Mouse (Mus musculus): ENCODE measurements around the gene D10Wsu102e.

D10Wsu102e gene

DNA sequence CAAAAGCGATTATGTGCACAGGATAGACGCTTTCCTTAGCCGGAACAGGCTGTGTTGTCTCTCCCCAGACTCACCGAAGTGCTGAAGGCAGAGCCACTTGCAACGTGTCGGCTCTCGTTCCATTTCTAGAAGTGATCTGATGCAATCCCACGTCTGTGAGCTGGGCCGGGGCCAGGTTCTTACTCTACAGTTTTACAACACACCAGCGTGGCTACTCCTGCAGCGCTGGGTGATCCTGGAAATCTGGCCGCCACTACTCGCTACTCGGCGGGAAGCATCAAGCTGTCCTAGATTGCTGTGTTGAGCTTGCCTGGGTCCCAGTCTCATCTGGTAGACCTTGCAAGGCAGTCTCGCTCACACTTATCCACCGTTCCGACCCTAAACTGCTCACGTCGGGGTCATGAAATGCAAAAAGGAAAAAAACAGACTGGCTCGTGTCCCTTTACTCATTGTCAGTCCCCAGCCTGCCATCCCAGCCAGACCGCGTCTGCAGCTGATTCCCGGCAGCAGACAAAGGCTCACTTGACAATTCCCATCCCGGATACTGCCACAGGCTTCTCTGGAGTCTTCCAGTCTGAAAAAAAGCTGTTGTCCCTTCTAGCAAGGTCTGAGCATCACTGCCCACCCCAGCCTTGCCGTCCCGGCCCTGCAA, 173.4 kb downstream of the D10Wsu102e start:
- no peak for DNase-seq (ENCODE audit: extremely low spot score, low read depth, low spot score)

DNA sequence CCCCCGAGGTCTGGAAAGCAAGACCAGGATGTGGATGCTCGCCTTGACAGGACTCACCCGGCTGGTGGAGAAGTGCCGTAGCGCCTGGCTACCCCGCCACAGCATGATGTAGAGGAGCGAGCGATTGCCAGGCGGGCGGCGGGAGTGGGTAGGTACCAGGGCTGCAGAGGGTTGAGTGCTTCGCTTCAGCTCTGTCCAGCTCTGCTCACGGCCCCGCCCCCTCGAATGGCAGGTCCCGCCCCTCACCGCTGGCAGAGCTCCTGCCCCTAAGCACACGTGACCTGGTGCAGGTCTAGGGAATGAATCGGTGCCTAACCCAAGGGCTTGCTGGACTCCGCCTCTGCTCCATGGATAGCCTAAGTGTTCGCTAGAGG, 173.9 kb downstream of the D10Wsu102e start, which contains the start of gene Aldh1l2:
Gene Aldh1l2 (minus strand): TSS at position 231 of the 374 bp plus-strand sequence.
- DNase-seq (ENCODE audit: extremely low spot score, low read depth, low spot score): no peak

DNA sequence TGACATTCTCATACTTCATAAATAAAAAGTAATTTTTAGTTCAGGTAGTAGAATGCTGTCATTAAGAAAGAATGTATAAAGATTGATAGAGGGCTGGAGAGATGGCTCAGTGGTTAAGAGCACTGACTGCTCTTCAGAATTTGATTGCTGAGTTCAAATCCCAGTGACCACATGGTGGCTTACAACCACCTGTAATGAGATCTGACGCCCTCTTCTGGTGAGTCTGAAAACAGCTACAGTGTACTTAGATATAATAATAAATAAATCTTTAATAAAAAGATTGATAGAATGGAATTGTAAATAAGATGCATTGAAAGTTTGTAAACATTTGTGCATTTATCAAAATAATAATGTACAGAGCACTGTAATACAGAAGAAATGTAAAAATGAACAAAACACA, 176.4 kb downstream of the D10Wsu102e start:
- no peak for DNase-seq (ENCODE audit: extremely low spot score, low read depth, low spot score)

Measured in hindlimb bud, embryonic 11.5 days (tissue).